Mouse (Mus musculus) G1E (cell line): ENCODE results near the gene Bco1. TPM values are rescaled to one million over a fixed set of nuclear protein-coding genes. Genes with fewer than 3 reads are reported as not detected.

Source experiments
- ATAC-seq: 2 replicates; pipeline ENCODE4 v1.8.0; 2016; ENCODE audit warnings: mild to moderate bottlenecking; ENCODE audit not compliant: insufficient number of reproducible peaks, poor library complexity, low FRiP score, severe bottlenecking; ENCODE audit errors: extremely low read depth
- DNase-seq: peaks from one replicate; pipeline ENCODE4 v3.0.0; 2012; ENCODE audit warnings: low spot score
- H3K27me3 ChIP-seq: 2 replicates; pipeline ENCODE4 v1.6.1; 2012; ENCODE audit warnings: mild to moderate bottlenecking, low read length, inconsistent platforms; ENCODE audit not compliant: insufficient read depth
- H3K36me3 ChIP-seq: replicated peaks from 2 replicates; pipeline ENCODE3; 2012; ENCODE audit warnings: mild to moderate bottlenecking, inconsistent platforms
- H3K4me1 ChIP-seq: 2 replicates; pipeline ENCODE4 v1.6.1; 2012; ENCODE audit warnings: low read depth, low read length, inconsistent platforms, mixed read lengths; ENCODE audit not compliant: insufficient read depth
- H3K4me3 ChIP-seq: 2 replicates; pipeline ENCODE4 v1.5.1; 2012; ENCODE audit warnings: low read depth, mild to moderate bottlenecking, inconsistent platforms, low read length, moderate library complexity, mixed read lengths
- H3K9me3 ChIP-seq: replicated peaks from 2 replicates; pipeline ENCODE4 v1.6.1; 2012; ENCODE audit warnings: inconsistent platforms
- CTCF ChIP-seq: IDR thresholded peaks from 2 replicates; pipeline ENCODE4 v1.5.1; 2012; ENCODE audit warnings: low read depth, low read length, inconsistent platforms, mixed read lengths
- GATA1 ChIP-seq: IDR thresholded peaks from 2 replicates; pipeline ENCODE4 v1.6.1; 2012; ENCODE audit warnings: borderline replicate concordance, low read length, inconsistent platforms, mixed read lengths
- GATA2 ChIP-seq: IDR thresholded peaks from 2 replicates; pipeline ENCODE4 v1.6.1; 2012; ENCODE audit warnings: low read depth, low read length, inconsistent platforms, borderline replicate concordance
- POLR2AphosphoS5 ChIP-seq: IDR thresholded peaks from 2 replicates; pipeline ENCODE4 v1.6.1; 2012; ENCODE audit warnings: low read depth, low read length, inconsistent platforms; ENCODE audit not compliant: insufficient replicate concordance
- TAL1 ChIP-seq: conservative IDR thresholded peaks from 2 replicates; pipeline ENCODE4 v1.6.1; 2012; ENCODE audit warnings: low read depth, low read length, inconsistent platforms, mixed read lengths
- polyA plus RNA-seq: library from polyadenylated mRNA; stranded (reverse); fragments of >175 nt; gene quantifications from 2 replicates; pipeline ENCODE4 v1.2.3, GENCODE M21; 2012
- total RNA-seq, 2 experiments: library from RNA; stranded (forward) in 1 of 2; stranded (reverse) in 1 of 2; fragments of 200-1000 nt in 1 of 2; fragments of >200 nt in 1 of 2; fragmentation: Nextera tagmentation in 1 of 2; gene quantifications; 2 replicates each; pipeline ENCODE4 v1.2.3; 2014 to 2017

Bco1 gene
- total and polyA plus RNA-seq, 3 experiments: not detected

- no peak overlapping the region for H3K4me3 ChIP-seq
- H3K27me3 ChIP-seq: no peaks in the 10 kb centered on the region; the same call in 1 of the 2 replicates
- ATAC-seq (no peak), DNase-seq (no peak)
- peaks cover 30% of the 10 kb centered on the region for H3K4me1 ChIP-seq
- peaks cover 19% of the 10 kb centered on the region for H3K36me3 ChIP-seq
- no peak for TF ChIP-seq TAL1
- TF ChIP-seq GATA1: no peak
- TF ChIP-seq POLR2AphosphoS5: no peak
- no peak for TF ChIP-seq GATA2
- TF ChIP-seq CTCF: no peak
- H3K9me3 ChIP-seq: no peaks in the 10 kb centered on the region
These were observed 60.5 kb downstream of the Bco1 start for GRCm38 (mm10) chr8:117156149-117156548.

GRCm38 (mm10) chr8:117156866-117157768 is 61.5 kb downstream of the Bco1 start:
- H3K36me3 ChIP-seq: peaks cover 24% of the 10 kb centered on the region
- H3K9me3 ChIP-seq: no peaks in the 10 kb centered on the region
- H3K27me3 ChIP-seq: no peaks in the 10 kb centered on the region
- peaks cover 33% of the 10 kb centered on the region for H3K4me1 ChIP-seq
- TF ChIP-seq GATA2: no peak
- no peak for TF ChIP-seq GATA1
- TF ChIP-seq TAL1: no peak
- no peak for TF ChIP-seq CTCF
- TF ChIP-seq POLR2AphosphoS5: no peak
- ATAC-seq: peak; percentile 23
- peak; percentile 21 for DNase-seq
- H3K4me3 ChIP-seq: peak overlapping the region; percentile 96

GRCm38 (mm10) chr8:117157769-117158091 is 62.1 kb downstream of the Bco1 start:
- peaks cover 33% of the 10 kb centered on the region for H3K4me1 ChIP-seq
- H3K9me3 ChIP-seq: no peaks in the 10 kb centered on the region
- DNase-seq (peak; percentile 96), ATAC-seq (peak; percentile 71)
- H3K4me3 ChIP-seq: peak overlapping the region; percentile 96
- H3K36me3 ChIP-seq: peaks cover 26% of the 10 kb centered on the region
- H3K27me3 ChIP-seq: no peaks in the 10 kb centered on the region
- no peak for TF ChIP-seq GATA2
- no peak for TF ChIP-seq POLR2AphosphoS5
- TF ChIP-seq CTCF: no peak
- TF ChIP-seq GATA1: no peak
- no peak for TF ChIP-seq TAL1

- Histone ChIP-seq H3K4me3 (peak within 1 kb of the TSS; percentile 96), H3K36me3 (peaks cover 26% of the 10 kb centered on the region), H3K4me1 (peaks cover 33% of the 10 kb centered on the region), H3K9me3 (no peaks in the 10 kb centered on the region), H3K27me3 (no peaks in the 10 kb centered on the region)
- DNase-seq (peak; percentile 62), ATAC-seq (no peak)
- no peak for TF ChIP-seq GATA1
- TF ChIP-seq GATA2: no peak
- TF ChIP-seq POLR2AphosphoS5: no peak
- TF ChIP-seq CTCF: no peak
- no peak for TF ChIP-seq TAL1
These were observed 62.6 kb downstream of the Bco1 start, which contains the start of gene Gan for GRCm38 (mm10) chr8:117158135-117158761. Gan (plus strand) TSS chr8:117158135.

GRCm38 (mm10) chr8:117159031-117159430 is 63.4 kb downstream of the Bco1 start:
- H3K36me3 ChIP-seq: peaks cover 31% of the 10 kb centered on the region
- H3K9me3 ChIP-seq: no peaks in the 10 kb centered on the region
- H3K27me3 ChIP-seq: no peaks in the 10 kb centered on the region
- TF ChIP-seq POLR2AphosphoS5: no peak
- TF ChIP-seq GATA1: no peak
- no peak for TF ChIP-seq CTCF
- no peak for TF ChIP-seq TAL1
- no peak for TF ChIP-seq GATA2
- ATAC-seq (no peak), DNase-seq (no peak)
- peaks cover 33% of the 10 kb centered on the region for H3K4me1 ChIP-seq
- H3K4me3 ChIP-seq: no peak overlapping the region; the same call in 1 of the 2 replicates

GRCm38 (mm10) chr8:117164912-117165311 is 69.3 kb downstream of the Bco1 start:
- no peaks in the 10 kb centered on the region for H3K9me3 ChIP-seq
- DNase-seq: no peak
- no peak overlapping the region for H3K4me3 ChIP-seq
- peaks cover 62% of the 10 kb centered on the region for H3K36me3 ChIP-seq
- H3K27me3 ChIP-seq: no peaks in the 10 kb centered on the region
- no peak for ATAC-seq
- H3K4me1 ChIP-seq: peaks cover 5% of the 10 kb centered on the region
- TF ChIP-seq GATA1 (no peak), CTCF (no peak), POLR2AphosphoS5 (no peak), GATA2 (no peak), TAL1 (no peak)
